Comparison of ENCODE assay signal across 29 mouse cellular contexts in the genomic region with DNA sequence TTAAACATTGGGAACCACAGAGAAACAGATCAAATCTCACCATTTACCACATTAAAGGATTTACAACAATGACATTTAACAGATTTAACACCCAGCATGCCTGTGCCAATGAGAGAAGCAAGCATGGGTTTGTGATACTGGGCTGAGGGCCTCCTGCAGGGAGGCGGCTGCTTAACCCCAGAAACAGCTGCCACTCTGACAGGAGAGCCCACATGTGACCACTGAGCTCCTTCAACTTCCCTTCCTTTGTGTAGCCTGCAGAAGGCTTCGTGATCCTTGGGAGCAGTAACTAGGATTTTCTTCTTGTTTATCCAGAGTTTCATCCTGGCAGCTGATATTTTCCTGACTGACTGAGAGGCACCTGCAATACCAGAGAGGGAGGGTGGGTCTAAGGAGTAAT. TPM values are rescaled to one million over a fixed set of nuclear protein-coding genes. Genes with fewer than 3 reads are reported as not detected.
DNase-seq lines count a peak whose midpoint lies in the region; ATAC-seq and TF ChIP-seq lines count a peak whose summit lies in the region.
"Had no signal": no experiment of that assay in that cellular context is flagged by ENCODE, and none has a peak within 500 bp of the region (broad histone marks: within the 10 kb centered on the region; RNA-seq: fewer than 3 reads in every experiment).

No protein-coding gene starts in this region.

- 0 out of 2 replicates have a peak, but pooled peaks cover 5% of the 10 kb centered on the region for H3K4me1 ChIP-seq in heart, embryonic 10.5 days
- H3K4me1 ChIP-seq in midbrain, embryonic 11.5 days (ENCODE audit: control insufficient read depth, insufficient read depth, low read length) = no peaks in the 10 kb centered on the region
- H3K4me1 ChIP-seq in midbrain, embryonic 16.5 days (ENCODE audit: control insufficient read depth, insufficient read depth, low read length) = no peaks in the 10 kb centered on the region
- H3K4me1 ChIP-seq in liver, postnatal 0 days (ENCODE audit: insufficient read depth) = no peaks in the 10 kb centered on the region
- H3K4me1 ChIP-seq: embryonic facial prominence, embryonic 13.5 days; forebrain, embryonic 13.5 days; heart, embryonic 12.5 days; heart, embryonic 15.5 days; hindbrain, embryonic 10.5 days; hindbrain, embryonic 13.5 days had no signal

- peak; percentile 61 for DNase-seq in heart, embryonic 10.5 days (ENCODE audit: low spot score)
- DNase-seq in heart, adult 11 months = no peak
- DNase-seq in midbrain, embryonic 11.5 days (ENCODE audit: low spot score, missing footprints) = peak; percentile 73
- peak; percentile 6 for DNase-seq in brain, embryonic 14.5 days (ENCODE audit: low read depth)
- DNase-seq in liver, postnatal 0 days = no peak
- DNase-seq: adrenal gland, postnatal 10 days; adrenal gland, postnatal 36 days; B cell, adult 2 months; cerebellum, adult 11 months; cerebellum, adult 2 months; cerebellum, adult 9-11 months; cerebellum, postnatal 25 days; gastrocnemius, postnatal 10 days; gastrocnemius, postnatal 36 days; heart, postnatal 10 days; heart, postnatal 36 days had no signal

- H3K36me3 ChIP-seq in heart, embryonic 10.5 days = no peaks in the 10 kb centered on the region
- no peaks in the 10 kb centered on the region for H3K36me3 ChIP-seq in midbrain, embryonic 11.5 days (ENCODE audit: control insufficient read depth, insufficient read depth, low read length)
- H3K36me3 ChIP-seq in midbrain, embryonic 16.5 days (ENCODE audit: control insufficient read depth, insufficient read depth, low read length) = no peaks in the 10 kb centered on the region
- no peaks in the 10 kb centered on the region for H3K36me3 ChIP-seq in liver, postnatal 0 days (replicated peaks; ENCODE audit: insufficient read depth, low read length)
- H3K36me3 ChIP-seq: embryonic facial prominence, embryonic 13.5 days; forebrain, embryonic 10.5 days; G1E; heart, embryonic 15.5 days; hindbrain, embryonic 10.5 days; hindbrain, embryonic 13.5 days had no signal

- H3K9me3 ChIP-seq in heart, embryonic 10.5 days = no peaks in the 10 kb centered on the region
- no peaks in the 10 kb centered on the region for H3K9me3 ChIP-seq in midbrain, embryonic 11.5 days (ENCODE audit: control insufficient read depth, low read length)
- H3K9me3 ChIP-seq in midbrain, embryonic 16.5 days (replicated peaks; ENCODE audit: control insufficient read depth, low read length, poor library complexity, severe bottlenecking) = peaks cover 4% of the 10 kb centered on the region
- peaks cover 4% of the 10 kb centered on the region; the same call in 1 of the 2 replicates for H3K9me3 ChIP-seq in liver, postnatal 0 days (ENCODE audit: low read length)
- H3K9me3 ChIP-seq: embryonic facial prominence, embryonic 13.5 days had no signal

- H3K4me2 ChIP-seq in midbrain, embryonic 11.5 days = no peak overlapping the region
- H3K4me2 ChIP-seq in midbrain, embryonic 16.5 days (ENCODE audit: low read length) = no peak overlapping the region
- H3K4me2 ChIP-seq in liver, postnatal 0 days (ENCODE audit: low read depth, low read length) = no peak overlapping the region
- H3K4me2 ChIP-seq: embryonic facial prominence, embryonic 13.5 days; forebrain, embryonic 13.5 days; heart, embryonic 12.5 days; heart, embryonic 15.5 days; hindbrain, embryonic 13.5 days had no signal

- TF ChIP-seq EP300 in liver, postnatal 0 days (IDR thresholded peaks at IDR 0.05; ENCODE audit: low read depth) = no peak

- 37% methylated on average over 2 of the region's 2 CpGs for WGBS in heart, embryonic 10.5 days
- 22% methylated on average over 2 of the region's 2 CpGs for WGBS in midbrain, embryonic 11.5 days
- 15% methylated on average over 2 of the region's 2 CpGs for WGBS in midbrain, embryonic 16.5 days
- WGBS in liver, postnatal 0 days (ENCODE audit: insufficient replicate concordance) = 28% methylated on average over 2 of the region's 2 CpGs

- H3K4me3 ChIP-seq in heart, embryonic 10.5 days = no peak overlapping the region
- no peak overlapping the region for H3K4me3 ChIP-seq in midbrain, embryonic 11.5 days (ENCODE audit: low read depth, low read length)
- no peak overlapping the region for H3K4me3 ChIP-seq in midbrain, embryonic 16.5 days (ENCODE audit: low read depth, low read length)
- no peak overlapping the region for H3K4me3 ChIP-seq in liver, postnatal 0 days (ENCODE audit: low read depth, low read length)
- H3K4me3 ChIP-seq: embryonic facial prominence, embryonic 13.5 days; forebrain, embryonic 10.5 days; forebrain, embryonic 13.5 days; heart, embryonic 12.5 days; heart, embryonic 15.5 days; hindbrain, embryonic 10.5 days; hindbrain, embryonic 13.5 days had no signal

- ATAC-seq in midbrain, embryonic 11.5 days (ENCODE audit: low FRiP score) = no peak
- ATAC-seq in midbrain, embryonic 16.5 days = no peak
- no peak for ATAC-seq in liver, postnatal 0 days
- ATAC-seq: forebrain, embryonic 13.5 days; forebrain, embryonic 16.5 days; Patski had no signal

- TF ChIP-seq CTCF in brain, embryonic 14.5 days (IDR thresholded peaks at IDR 0.05; ENCODE audit: borderline replicate concordance, extremely low read depth, insufficient read depth, insufficient read length) = no peak
- TF ChIP-seq CTCF in liver, postnatal 0 days (IDR thresholded peaks at IDR 0.05; ENCODE audit: low read depth) = no peak

- no peak for TF ChIP-seq POLR2A in brain, embryonic 14.5 days (IDR thresholded peaks at IDR 0.05; ENCODE audit: borderline replicate concordance, extremely low read depth, insufficient read depth, insufficient read length, poor library complexity, severe bottlenecking)

- peaks cover 4% of the 10 kb centered on the region; the same call in 1 of the 2 replicates for H3K27me3 ChIP-seq in heart, embryonic 10.5 days (ENCODE audit: insufficient read depth, poor library complexity, severe bottlenecking)
- no peaks in the 10 kb centered on the region for H3K27me3 ChIP-seq in midbrain, embryonic 11.5 days (ENCODE audit: control insufficient read depth, insufficient read depth, low read length)
- H3K27me3 ChIP-seq in midbrain, embryonic 16.5 days (ENCODE audit: control insufficient read depth, insufficient read depth, low read depth, low read length) = no peaks in the 10 kb centered on the region
- H3K27me3 ChIP-seq in liver, postnatal 0 days (ENCODE audit: insufficient read depth, low read length) = no peaks in the 10 kb centered on the region
- H3K27me3 ChIP-seq: CH12.LX; embryonic facial prominence, embryonic 13.5 days; forebrain, embryonic 13.5 days; heart, embryonic 12.5 days; heart, embryonic 15.5 days; hindbrain, embryonic 13.5 days; Patski had no signal

- no peak overlapping the region for H3K9ac ChIP-seq in midbrain, embryonic 11.5 days (ENCODE audit: low read length)
- no peak overlapping the region for H3K9ac ChIP-seq in midbrain, embryonic 16.5 days (ENCODE audit: low read depth, low read length)
- no peak overlapping the region for H3K9ac ChIP-seq in liver, postnatal 0 days (replicated peaks)
- H3K9ac ChIP-seq: embryonic facial prominence, embryonic 13.5 days; forebrain, embryonic 13.5 days; heart, embryonic 12.5 days; heart, embryonic 15.5 days; hindbrain, embryonic 13.5 days had no signal

- H3K27ac ChIP-seq in heart, embryonic 10.5 days = no peak overlapping the region
- H3K27ac ChIP-seq in midbrain, embryonic 11.5 days (ENCODE audit: low read depth, low read length) = no peak overlapping the region
- no peak overlapping the region for H3K27ac ChIP-seq in midbrain, embryonic 16.5 days (ENCODE audit: low read length)
- no peak overlapping the region for H3K27ac ChIP-seq in liver, postnatal 0 days (ENCODE audit: low read depth)
- H3K27ac ChIP-seq: embryonic facial prominence, embryonic 13.5 days; forebrain, embryonic 10.5 days; forebrain, embryonic 13.5 days; heart, embryonic 15.5 days; hindbrain, embryonic 10.5 days; hindbrain, embryonic 13.5 days had no signal

RNA-seq across cellular contexts. Expression of a gene that starts 10.5 kb away (rescaled TPM):
- not detected in 2 replicates for polyA plus RNA-seq in heart, embryonic 10.5 days (2016; fragmentation: Nextera tagmentation; extraction: Ambion mirVana)
- polyA plus RNA-seq in midbrain, embryonic 11.5 days (2014; fragmentation: Nextera tagmentation; extraction: Ambion mirVana) = not detected in 2 replicates
- polyA plus RNA-seq in midbrain, embryonic 16.5 days (2015; fragmentation: Nextera tagmentation; extraction: Ambion mirVana) = not detected in 2 replicates
- polyA plus RNA-seq in brain, embryonic 14.5 days (2012; rRNA removed) = not detected in 2 replicates
- not detected in 2 replicates for polyA plus RNA-seq in liver, postnatal 0 days (2015; fragmentation: Nextera tagmentation; extraction: Ambion mirVana)
- polyA plus RNA-seq: cerebellum, adult 2 months; embryonic facial prominence, embryonic 13.5 days; forebrain, embryonic 10.5 days; forebrain, embryonic 13.5 days; forebrain, embryonic 16.5 days; G1E; heart, embryonic 12.5 days; heart, embryonic 15.5 days; hindbrain, embryonic 10.5 days; hindbrain, embryonic 13.5 days; intestine, embryonic 14.5 days; Patski had no signal

Comparison
In these comparisons a context has a peak if more than half of its experiments do, and no peak if none do; other contexts are left out.
1. DNase-seq: peak in heart, embryonic 10.5 days (single experiment), midbrain, embryonic 11.5 days (single experiment) and brain, embryonic 14.5 days (single experiment); none in heart, adult 11 months (single experiment) and liver, postnatal 0 days (single experiment).